Mouse (Mus musculus) thymus, adult 2 months (tissue): ENCODE results near the gene Ccz1.

Source experiments
- CTCF ChIP-seq: fragments of 200-500 bp; IDR thresholded peaks from 2 replicates; pipeline ENCODE4 v1.5.1; 2012; ENCODE audit warnings: mild to moderate bottlenecking, control low read depth, low read length, moderate library complexity, borderline replicate concordance; ENCODE audit not compliant: control insufficient read depth, poor library complexity, insufficient read depth; ENCODE audit errors: extremely low read depth
- POLR2A ChIP-seq: fragments of 200-500 bp; IDR thresholded peaks from 2 replicates; pipeline ENCODE4 v1.6.1; 2012; ENCODE audit warnings: mild to moderate bottlenecking, low read length, control low read depth, moderate library complexity; ENCODE audit not compliant: control insufficient read depth, poor library complexity, insufficient read depth; ENCODE audit errors: extremely low read depth

- TF ChIP-seq CTCF: 0 out of 2 replicates have a peak, but pooled peaks have one; percentile 26
- peak; percentile 34; the same call in 1 of the 2 replicates for TF ChIP-seq POLR2A
Measured at GRCm38 (mm10) chr5:144014551-144015311, at the start of gene Ccz1.
